Mouse (Mus musculus) yolk sac, embryonic 10.5 days (tissue): ENCODE measurements around the gene Rgs3.

Experiments used
- DNase-seq: peaks from one replicate; pipeline ENCODE4 v3.0.0-alpha.2; 2017; ENCODE audit warnings: low spot score

Rgs3 gene

DNA sequence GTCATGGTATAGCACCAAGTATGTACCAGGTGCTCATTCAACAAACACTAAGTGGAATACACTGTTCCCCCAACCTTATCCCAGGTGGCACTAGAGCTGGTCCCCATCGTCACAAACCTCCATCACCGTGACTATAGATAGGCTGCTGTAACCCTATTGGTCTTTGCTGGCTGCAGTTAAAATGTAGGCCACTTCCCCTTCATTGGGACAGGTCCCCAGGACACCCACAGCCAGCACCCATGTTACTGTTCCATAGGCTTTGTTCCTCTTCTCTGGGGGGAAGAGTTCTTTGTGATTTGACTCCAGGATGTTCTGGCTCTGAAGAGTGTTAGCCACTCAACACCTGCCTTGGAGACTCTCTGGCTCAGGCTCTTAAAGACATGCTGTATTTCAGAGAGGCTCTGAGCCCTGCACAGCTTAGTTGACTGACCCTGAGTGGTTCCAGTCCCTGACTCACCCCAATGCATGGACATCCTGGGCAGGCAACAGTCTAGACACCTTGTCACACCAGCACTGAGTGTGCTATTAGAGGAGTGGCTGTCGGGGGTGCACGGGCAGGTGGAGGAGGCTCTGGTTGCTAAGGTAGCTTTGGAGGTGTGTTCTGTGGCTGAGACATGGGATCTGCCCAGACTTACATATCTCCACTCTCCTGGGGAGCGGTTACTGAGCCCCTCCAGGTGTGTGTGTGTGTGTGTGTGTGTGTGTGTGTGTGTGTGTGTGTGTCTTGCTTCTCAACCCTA is 94.4 kb downstream of the Rgs3 start:
- no peak for DNase-seq

DNA sequence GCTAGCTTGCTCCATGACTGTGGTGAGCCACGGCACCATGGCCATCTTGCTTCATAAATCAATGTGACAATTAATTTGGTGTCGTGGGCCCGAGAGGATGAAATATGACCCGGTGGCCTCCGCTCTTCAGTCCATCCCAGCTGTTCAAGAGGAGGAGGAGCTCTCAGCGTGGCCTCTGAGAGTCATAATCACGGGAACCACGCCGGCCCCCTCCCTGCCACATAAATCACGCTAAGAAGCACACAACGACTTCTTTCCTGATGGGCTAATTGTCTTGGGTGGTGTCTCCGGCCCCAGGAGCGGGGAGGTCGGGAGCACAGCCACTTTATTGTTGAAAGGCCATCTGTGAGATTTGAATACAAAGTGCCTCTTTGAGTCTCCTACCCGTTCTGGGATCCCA is 99.6 kb downstream of the Rgs3 start:
- DNase-seq: no peak

DNA sequence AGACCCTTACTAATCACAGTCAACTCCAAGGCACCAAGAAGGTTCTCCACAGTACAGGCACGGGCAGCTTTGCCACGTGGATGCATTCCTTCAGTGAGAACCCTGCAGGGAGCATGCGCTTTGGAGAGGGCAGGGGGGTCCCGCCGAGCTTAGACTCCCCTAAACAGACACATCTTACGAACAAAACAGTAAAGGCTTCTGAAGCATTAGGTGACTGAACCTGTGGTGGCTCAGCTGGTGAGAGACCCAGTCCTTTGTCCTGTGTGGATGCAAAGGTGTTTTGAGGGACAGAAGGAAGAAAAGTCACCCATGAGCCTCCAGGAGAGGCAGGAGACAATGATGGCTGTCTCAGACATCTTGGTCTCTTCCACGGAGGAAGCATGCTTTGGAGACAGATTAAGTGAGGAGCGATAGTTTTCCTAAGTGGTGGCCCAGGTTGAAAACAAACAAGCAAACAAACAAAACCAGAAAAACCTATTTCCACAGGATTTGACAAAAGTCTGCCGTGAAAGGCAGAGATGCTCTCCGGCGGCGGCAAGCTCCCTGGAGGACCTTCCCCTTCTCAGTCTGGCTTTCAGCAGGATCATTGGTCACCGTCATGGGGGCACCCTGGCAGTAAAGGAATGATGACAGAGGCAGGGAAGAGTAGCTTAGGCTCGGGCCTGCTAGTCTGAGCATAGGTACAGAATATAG is 100.4 kb downstream of the Rgs3 start:
- DNase-seq: no peak

- DNase-seq: peak; percentile 83
Measured at GRCm38 (mm10) chr4:62660554-62660864, 100.9 kb downstream of the Rgs3 start.

DNA sequence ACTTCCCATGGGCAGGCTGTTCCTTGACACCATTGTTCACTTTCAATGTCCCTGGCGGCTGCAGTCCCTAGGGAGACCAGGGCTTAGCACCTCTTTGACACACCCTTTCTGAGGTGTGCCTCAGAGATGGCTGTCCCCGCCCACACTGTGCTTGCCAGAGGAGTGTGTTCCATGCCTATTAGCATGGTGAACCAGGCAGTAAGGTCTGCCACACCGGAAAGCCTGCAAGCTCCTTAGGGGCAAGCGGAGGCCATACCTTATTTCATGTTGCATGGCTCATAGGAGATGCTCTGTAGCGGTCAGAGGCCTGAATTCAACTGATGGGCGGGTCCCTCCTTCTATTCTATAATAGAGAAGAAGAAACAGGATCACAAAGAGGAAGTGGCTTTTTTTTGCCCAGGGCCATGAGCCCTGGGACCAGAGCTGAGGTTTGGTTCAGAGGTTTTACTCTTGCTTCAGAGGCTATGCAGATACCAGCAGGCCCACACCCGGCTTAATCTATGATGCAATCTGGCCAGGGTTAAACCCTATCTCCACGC is 101.7 kb downstream of the Rgs3 start:
- DNase-seq: no peak

GRCm38 (mm10) chr4:62663348-62663747 is 103.7 kb downstream of the Rgs3 start:
- DNase-seq: peak; percentile 62

- no peak for DNase-seq
Measured at GRCm38 (mm10) chr4:62665842-62666241, 106.2 kb downstream of the Rgs3 start.

GRCm38 (mm10) chr4:62668666-62669065 is 109.0 kb downstream of the Rgs3 start:
- no peak for DNase-seq

DNA sequence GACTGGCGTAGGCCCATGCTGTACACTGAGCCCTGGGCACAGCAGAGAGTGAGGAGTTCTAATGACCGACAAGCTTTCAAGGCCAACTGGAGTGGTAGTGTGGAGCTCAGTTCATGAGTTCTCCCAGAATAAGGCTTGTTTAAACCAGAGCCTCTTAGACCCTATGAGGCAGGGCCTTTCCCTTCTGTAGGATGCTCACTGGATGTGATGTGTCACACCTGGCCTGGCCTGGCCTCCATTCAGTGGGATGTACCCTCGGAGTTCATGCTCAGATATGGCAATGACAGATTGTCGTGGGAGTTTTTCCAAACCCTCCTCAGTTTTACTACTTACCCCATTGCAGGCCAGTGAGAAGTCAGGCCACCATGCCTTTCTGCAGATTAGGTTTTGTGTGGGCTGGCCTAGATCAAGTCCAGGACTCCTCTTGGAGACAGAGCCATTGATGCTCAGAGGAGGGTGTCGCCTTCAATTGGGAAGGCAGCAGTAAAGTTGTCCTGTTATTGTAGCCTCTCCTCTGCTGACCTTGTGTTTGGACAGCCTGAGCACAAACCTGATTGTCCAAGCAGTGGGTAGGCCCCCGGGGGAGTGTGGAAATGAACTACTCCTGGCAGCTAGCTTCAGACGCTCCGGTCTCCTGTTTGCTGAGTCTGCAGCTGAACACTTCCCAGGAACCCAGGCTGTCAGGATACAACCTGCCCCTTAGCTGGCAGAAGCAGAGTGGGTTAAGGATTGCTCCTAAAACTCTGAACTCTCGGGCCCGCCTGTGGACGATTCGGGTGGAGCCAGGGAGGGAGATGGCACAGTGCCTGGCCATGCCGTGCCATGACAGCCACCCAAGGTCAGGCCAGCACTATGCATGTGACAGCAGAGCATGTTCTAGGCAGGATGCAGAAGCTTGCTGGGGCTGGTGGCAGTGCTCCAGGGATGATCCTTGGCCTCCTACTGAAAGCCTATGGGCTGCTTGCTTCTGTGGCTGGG is 109.7 kb downstream of the Rgs3 start:
- no peak for DNase-seq

GRCm38 (mm10) chr4:62673531-62674030 is 113.9 kb downstream of the Rgs3 start:
- no peak for DNase-seq

GRCm38 (mm10) chr4:62674031-62674995 is 114.7 kb downstream of the Rgs3 start:
- DNase-seq: no peak

- DNase-seq: no peak
Measured at GRCm38 (mm10) chr4:62675394-62675793, 115.7 kb downstream of the Rgs3 start.

DNA sequence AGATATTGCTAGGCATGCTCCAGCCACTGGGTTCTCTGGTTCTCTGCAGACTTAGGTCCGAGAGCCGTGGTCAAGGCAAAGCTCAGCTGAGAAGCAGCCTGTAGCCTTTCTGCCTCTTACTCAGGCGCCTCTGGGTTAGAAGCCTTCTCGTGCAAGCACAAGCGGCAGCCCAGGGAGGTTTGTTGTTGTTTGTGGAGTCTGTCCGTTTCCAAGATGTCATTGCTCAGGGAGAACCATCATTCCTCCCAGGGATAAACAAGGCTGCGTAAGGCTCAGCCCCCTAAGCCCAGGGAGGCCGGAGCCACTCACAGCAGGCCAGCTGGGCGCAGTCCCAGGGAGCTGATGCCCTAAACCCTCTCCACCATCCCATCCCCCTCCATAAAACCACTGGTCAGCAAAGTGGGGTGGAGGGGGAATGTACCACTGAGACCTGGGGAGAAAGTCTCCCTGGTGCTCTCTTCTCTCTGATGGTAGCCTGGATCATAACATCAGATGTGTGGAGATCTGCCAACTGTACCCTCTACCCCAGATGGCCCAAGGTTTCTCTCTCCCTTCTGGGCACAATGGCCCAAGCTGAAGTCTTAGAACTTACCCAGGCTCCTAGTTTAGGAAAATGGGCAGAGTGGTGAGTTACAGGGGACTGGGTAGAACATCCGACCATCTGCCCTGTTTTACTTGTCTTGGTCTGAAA is 117.5 kb downstream of the Rgs3 start:
- no peak for DNase-seq

DNA sequence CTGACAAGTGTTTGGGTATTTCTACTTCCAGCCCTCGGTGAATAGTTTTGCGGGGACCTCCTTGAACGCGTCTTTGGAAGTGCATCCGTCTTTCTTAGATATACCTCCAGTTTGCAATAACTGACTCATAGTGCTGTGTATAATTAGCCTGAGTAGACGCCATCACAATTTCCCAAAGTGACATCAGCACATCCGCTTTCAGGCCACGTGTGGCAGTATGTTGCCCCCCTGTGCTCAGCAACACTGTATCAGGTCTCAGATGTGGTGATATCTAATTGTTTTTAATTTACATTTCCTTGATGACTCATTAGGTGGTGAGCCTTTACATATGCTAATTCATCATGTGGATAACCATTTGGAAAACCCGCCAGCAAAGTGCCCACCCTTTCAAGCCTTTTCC is 119.5 kb downstream of the Rgs3 start:
- DNase-seq: no peak

- no peak for DNase-seq
Measured at GRCm38 (mm10) chr4:62681467-62681866, 121.8 kb downstream of the Rgs3 start.

DNA sequence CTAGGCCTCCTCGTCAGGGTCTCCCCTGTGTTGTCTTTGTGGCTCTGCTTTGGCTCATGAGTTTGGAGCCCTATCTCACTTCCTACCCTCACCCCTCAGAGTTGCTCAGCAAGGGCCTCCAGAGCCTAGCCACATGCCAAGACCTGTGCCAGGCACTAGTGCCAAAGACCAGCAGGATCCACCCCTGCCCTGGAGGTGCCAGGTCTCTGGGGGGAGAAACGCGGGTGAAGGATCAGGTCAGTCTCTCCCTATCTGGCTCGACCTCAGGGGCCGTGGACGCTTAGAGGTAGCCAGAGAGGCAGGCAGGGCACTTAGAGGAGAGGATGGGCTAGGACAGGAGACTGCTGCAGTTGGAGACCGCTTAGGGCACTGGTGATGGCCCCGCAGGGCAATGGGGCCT is 122.7 kb downstream of the Rgs3 start:
- DNase-seq: no peak

GRCm38 (mm10) chr4:62683148-62683547 is 123.5 kb downstream of the Rgs3 start:
- no peak for DNase-seq

DNA sequence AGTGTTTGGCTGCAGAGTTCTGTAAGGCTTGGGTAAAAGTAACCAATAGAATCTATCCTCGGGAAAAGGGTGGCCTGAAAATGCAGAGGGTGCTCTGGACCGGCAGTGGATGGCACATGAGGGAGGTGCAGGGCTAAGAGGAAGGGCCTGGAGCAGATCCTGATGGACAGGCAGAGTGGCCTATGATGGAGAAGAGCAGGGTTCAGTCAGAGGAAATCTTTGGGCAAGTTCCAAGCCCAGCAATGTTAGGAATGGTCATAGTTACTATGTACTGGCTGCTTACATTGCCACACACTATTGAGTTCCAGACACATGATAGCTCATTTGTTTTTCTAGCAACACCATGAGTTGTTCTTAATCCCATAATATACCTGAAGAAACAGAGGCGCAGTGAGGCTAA is 124.7 kb downstream of the Rgs3 start:
- no peak for DNase-seq

DNA sequence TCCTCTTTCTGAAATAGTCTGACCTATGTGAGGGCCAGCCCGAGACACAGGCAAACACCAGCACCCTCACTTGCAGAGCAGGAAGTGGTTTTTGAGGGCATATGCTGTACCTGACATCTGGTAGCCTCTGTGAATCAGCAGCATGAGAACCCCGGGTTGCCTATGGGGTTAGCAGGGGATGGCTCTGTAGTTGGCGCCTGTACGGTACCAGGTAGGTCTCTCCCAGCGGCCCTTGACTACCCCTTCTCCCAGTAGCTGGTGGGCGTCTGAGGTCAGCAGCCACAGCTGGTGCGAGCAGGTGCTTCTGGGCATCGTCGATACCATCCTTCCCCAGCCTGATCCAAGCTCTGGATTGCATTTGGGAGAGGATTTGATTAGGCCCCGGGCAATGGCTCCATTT is 125.6 kb downstream of the Rgs3 start:
- no peak for DNase-seq

GRCm38 (mm10) chr4:62686769-62687168 is 127.1 kb downstream of the Rgs3 start:
- no peak for DNase-seq
